Mouse (Mus musculus): ENCODE data around the gene Crtc1.

DNA sequence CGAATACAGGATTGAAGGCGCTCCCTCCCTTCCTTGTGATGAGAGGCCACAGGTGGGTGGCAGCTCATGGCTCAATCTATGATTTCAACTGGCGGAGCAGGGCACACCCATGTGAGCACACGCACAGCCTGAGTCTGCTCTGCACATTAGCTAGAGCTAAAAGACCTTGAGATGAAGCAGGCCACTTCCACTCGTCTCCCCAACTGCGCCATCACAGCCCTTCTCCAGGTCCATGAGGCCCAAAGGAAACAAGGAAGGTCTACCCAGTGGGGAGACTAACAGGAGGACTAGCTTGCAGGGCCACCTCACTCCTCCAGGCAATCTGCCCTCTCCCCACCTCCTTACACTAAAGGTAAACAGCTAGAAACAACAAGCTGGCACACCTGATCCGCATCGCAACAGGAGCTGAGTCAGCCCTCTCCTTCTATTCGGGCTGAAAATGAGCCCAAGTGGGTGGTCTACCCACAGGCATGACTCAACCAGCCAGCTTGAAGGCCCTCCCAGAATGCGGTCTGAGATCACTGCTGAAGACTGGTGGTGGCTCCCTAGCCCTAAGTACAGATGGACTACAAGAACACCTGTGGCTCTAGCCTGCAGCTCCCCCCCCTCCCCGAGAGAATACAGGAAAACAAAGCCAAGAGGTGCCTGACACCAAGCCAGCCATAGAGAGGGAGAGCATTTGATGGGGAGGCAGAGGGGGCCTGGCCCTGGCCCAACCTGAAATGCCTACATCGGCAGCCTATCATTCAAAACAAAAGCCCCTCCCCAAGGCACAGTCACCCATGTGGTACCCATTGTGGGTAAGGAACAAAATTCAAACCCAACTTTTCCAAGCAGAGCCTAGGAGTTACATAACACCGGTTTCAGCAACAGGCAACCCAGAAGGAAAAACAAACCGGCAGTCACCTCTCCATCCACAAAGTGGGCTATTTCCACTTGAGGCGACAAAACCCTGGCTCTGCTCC lies 88.1 kb downstream of the Crtc1 start:
- no peak for TF ChIP-seq CTCF (IDR thresholded peaks at IDR 0.05; ENCODE audit: low read depth, low read length)
- no peak for TF ChIP-seq EP300 (IDR thresholded peaks at IDR 0.05; ENCODE audit: insufficient read depth, low read depth, low read length)
- TF ChIP-seq POLR2A (IDR thresholded peaks at IDR 0.05; ENCODE audit: insufficient read depth, low read length) = no peak

Data from ES-Bruce4 (cell line).